Mouse (Mus musculus): ENCODE measurements at regions not wholly inside any gene's neighbourhood (a gene's known extent, or its start where the extent isn't known, plus 50 kb on each side); places are given as distances from the start of the nearest gene placed in this dataset.

- in situ Hi-C loops (cut with MboI; ENCODE audit: low sequenced_read_pairs), result no loop called here
Observed at GRCm38 (mm10) chr12:12770970-12771369, 170.7 kb downstream of the Mycn start.

- in situ Hi-C loops (cut with MboI; ENCODE audit: low sequenced_read_pairs), result no loop called here
Observed at GRCm38 (mm10) chr12:12766510-12767304, 175.0 kb downstream of the Mycn start.

- in situ Hi-C loops (cut with MboI; ENCODE audit: low sequenced_read_pairs), result no loop called here
Observed at GRCm38 (mm10) chr12:12765490-12766058, 176.1 kb downstream of the Mycn start.

GRCm38 (mm10) chr12:12765055-12765454, 176.7 kb downstream of the Mycn start:
- in situ Hi-C loops (cut with MboI; ENCODE audit: low sequenced_read_pairs), result no loop called here

GRCm38 (mm10) chr12:12764586-12764985, 177.1 kb downstream of the Mycn start:
- in situ Hi-C loops (cut with MboI; ENCODE audit: low sequenced_read_pairs), result no loop called here

- in situ Hi-C loops (cut with MboI; ENCODE audit: low sequenced_read_pairs), result no loop called here
Observed at GRCm38 (mm10) chr12:12756301-12756948, 185.3 kb downstream of the Mycn start.

- in situ Hi-C loops (cut with MboI; ENCODE audit: low sequenced_read_pairs), result no loop called here
Observed at GRCm38 (mm10) chr12:12753849-12754248, 187.9 kb downstream of the Mycn start.

- in situ Hi-C loops (cut with MboI; ENCODE audit: low sequenced_read_pairs), result no loop called here
Observed at GRCm38 (mm10) chr12:12751670-12752426, 189.9 kb downstream of the Mycn start.

GRCm38 (mm10) chr12:12749690-12750089, 192.0 kb downstream of the Mycn start:
- in situ Hi-C loops (cut with MboI; ENCODE audit: low sequenced_read_pairs), result no loop called here

- in situ Hi-C loops (cut with MboI; ENCODE audit: low sequenced_read_pairs), result no loop called here
Observed at GRCm38 (mm10) chr12:12746852-12747454, 194.8 kb downstream of the Mycn start.

GRCm38 (mm10) chr12:12744492-12744891, 197.2 kb downstream of the Mycn start:
- in situ Hi-C loops (cut with MboI; ENCODE audit: low sequenced_read_pairs), result no loop called here

GRCm38 (mm10) chr12:12738631-12739331, 202.9 kb downstream of the Mycn start:
- in situ Hi-C loops (cut with MboI; ENCODE audit: low sequenced_read_pairs), result no loop called here

GRCm38 (mm10) chr12:12725797-12726196, 215.9 kb downstream of the Mycn start:
- in situ Hi-C loops (cut with MboI; ENCODE audit: low sequenced_read_pairs), result no loop called here

- in situ Hi-C loops (cut with MboI; ENCODE audit: low sequenced_read_pairs), result no loop called here
Observed at GRCm38 (mm10) chr12:12725075-12725474, 216.6 kb downstream of the Mycn start.

- in situ Hi-C loops (cut with MboI; ENCODE audit: low sequenced_read_pairs), result no loop called here
Observed at GRCm38 (mm10) chr12:12723724-12724487, 217.8 kb downstream of the Mycn start.

- in situ Hi-C loops (cut with MboI; ENCODE audit: low sequenced_read_pairs), result no loop called here
Observed at GRCm38 (mm10) chr12:12722982-12723661, 218.6 kb downstream of the Mycn start.

- in situ Hi-C loops (cut with MboI; ENCODE audit: low sequenced_read_pairs), result no loop called here
Observed at GRCm38 (mm10) chr12:12716691-12717090, 225.0 kb downstream of the Mycn start.

GRCm38 (mm10) chr12:12715956-12716669, 225.6 kb downstream of the Mycn start:
- in situ Hi-C loops (cut with MboI; ENCODE audit: low sequenced_read_pairs), result no loop called here
